Mouse (Mus musculus) cerebellum, adult (tissue): ENCODE data around the gene Frem1.

Experiments used
- ATAC-seq: cut with Nextera tagmentation; 2 replicates; pipeline ENCODE4 v1.9.2; 2017; ENCODE audit warnings: mild to moderate bottlenecking, moderate library complexity, mixed read lengths; ENCODE audit not compliant: insufficient number of reproducible peaks, low FRiP score, low TSS enrichment

Frem1 gene

DNA sequence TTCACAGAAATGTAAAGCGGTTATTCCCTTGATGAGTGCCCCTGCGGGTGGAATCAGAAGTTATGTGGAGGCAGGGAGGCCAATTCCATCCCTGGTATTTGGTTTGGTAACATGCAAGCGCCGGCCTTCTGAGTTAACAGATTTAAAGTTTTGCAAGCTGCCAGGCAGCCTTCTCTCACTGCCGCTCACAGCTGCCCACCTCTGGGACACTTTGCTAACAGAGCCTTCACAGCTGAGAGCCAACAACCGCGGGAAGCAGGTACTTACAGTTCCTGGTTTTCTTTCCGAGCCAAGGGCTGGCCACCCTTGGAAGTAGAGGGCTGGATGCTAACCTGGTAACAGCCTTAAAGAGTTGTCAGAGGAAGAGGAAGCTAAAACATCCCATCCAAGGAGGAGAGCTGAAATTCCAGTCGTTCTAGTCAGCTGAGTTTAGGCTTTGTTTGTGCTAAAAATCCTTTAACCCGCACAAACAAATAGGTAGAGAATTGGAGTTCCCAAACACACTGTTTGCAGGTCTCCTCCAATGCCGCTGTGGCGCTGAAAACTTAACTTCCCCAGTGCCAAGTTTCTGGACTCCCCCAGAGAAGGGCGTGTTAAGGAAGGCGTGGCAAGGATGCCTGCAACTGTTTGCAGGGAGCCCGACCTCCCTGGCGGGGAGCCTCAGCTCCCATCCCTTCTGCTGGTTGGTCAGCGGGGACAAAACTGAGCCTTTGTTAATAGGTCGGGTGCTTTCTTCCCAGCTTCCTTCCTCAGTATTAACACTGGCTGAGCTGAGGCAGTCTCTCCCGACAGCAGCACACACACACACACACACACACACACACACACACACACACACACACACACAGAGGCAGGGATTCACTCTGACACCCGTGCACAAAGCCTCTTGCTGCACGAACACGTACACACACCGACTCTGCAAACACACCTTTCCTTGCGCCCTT, at the start of gene Frem1:
Gene Frem1, minus strand, starts transcription at position 706 of the 944 bp plus-strand sequence.
- no peak for ATAC-seq

DNA sequence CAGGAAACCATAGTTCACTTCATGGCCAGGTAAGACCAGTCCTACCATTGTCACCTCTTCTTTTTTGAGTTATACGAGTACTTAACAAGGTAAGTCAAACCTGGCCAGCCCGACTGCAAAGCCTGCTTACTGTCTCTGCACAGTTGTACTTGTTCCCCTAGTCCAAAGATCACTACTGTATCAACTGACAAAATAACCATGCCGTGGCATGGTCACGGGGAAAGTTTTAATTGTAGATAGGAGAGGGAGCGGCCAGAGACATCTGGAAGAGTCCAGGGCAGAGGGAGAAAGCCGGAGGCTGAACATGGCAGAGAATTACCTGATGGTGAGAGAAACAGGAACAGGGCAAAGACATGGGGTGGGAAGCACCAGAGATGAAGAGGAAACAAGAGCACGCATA, 46.9 kb upstream of the Frem1 start:
- no peak for ATAC-seq

DNA sequence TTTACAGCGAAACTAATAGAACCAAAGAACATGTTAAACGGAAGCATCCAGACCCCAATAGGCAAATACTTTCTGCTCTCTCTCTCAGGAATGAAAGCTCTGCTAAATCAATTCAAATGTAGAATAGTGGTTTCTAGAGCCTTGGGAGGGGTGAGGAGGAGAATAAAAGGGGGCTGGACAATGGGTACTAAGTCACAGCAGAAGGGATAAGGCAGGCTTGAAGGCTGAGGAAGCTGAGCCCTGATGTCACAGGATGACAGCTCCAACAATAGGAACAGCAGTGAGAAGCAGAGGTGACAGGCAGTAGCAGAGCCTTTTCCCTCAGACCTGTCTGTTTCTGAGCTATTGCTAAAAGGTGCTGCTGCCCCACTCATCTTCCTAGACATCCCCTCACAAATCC, 41.8 kb upstream of the Frem1 start:
- ATAC-seq: no peak

DNA sequence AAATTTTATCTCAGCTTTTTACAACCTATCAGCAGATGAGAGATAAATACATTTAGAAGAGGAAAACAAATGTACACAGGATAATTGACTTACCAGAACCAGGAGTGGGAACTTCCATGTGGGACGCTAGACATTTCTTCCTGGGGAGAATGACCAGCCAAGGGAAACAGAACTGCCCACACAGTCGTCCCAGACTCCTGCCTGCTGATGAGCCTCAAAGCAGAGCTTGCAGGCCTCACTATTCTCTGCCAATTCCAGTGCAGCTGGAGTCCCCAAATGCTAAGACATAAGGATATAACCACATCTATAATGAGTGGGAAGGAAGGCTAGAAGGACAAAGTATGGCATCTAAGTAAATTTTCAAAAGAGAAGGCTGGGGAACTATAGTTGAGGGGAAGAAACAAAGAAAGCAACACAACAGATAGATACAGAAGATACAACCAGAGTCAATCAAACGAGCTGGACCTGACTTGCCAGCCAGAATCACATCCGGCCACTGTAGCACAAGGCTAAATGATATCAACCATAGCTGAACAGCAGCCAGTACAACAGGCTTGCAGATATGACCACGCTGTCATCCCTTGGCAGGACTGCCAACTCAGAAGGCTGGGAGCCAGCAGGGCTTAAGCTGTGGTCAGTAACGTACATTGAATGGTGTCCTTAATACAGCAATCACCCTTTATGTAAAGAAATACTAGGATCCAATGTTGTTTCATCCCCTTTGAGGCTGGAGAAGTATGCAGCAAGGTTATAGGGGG, 38.7 kb upstream of the Frem1 start:
- ATAC-seq: no peak

DNA sequence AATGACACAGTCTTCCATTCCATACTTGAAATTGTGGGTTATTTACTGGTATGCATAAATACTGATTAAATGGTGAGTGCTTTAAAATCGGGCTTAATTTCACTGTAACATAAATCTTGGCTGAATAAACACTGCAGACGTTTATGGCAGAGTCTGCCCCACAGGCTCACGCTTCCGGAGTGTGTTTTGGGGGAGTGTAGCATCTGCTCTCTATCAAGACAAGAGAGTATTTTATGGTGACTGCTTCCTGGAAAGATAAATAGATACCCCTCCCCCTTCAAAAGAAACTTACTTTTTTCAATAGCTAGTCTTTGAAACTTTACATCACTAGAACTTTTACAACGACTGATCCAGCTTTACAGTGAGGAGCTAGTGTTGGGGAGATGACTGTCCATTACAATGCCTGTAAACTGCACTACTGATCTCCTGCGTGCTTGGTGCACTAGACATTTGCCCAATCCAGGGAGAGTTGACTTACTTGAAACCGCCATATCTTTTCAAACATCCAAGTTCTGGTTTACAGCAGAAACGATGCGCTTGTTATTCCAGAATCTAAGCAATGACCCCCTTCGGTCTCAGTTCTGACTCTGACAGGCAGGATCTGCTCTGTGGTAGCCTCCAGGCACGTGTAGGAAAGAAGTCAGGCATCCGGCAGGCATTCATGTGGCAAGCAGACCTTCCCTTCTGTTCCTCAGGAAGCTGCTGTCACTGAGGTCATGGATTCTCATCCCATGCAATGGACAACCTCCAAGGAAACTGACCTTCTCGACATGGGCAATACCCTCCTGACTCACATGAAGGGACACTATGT, 28.4 kb upstream of the Frem1 start:
- ATAC-seq: no peak

DNA sequence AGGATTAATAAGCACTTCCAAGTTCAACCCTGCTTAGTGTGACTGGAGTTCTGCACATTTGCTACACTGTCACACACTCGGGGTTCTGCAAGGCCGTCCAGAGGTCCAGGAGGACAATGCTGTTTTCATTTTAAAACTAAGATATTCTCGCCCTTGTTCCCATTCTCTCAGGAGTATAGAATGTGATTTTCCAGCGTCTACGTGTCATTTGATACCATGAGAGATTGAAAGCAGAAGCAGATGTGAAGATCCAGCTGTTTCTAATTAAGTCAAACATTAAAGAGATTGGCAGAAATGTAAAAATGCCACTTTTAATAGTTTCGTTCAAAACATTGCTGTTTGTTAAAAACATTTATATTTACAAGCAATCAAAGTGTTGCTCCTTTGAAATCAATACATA, 12.1 kb upstream of the Frem1 start:
- no peak for ATAC-seq

DNA sequence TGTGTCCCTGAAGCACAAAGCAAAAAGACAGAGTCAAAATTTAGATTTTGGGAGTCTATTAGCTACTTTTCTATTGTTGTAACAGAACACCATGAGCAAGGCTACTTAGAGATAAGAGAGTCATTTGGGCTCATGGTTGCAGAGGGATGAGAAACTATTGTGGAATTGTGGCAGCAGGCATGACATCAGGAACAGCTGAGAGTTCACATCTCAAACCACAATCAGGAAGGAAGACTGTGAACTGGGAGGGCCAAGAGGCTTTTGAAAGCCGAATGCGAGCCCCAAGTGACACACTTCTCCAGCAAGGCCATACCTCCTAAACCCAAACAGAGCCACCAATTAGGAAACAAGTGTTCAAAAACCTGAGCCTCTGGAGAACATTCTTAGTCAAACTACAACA, 9.4 kb upstream of the Frem1 start:
- ATAC-seq: no peak

DNA sequence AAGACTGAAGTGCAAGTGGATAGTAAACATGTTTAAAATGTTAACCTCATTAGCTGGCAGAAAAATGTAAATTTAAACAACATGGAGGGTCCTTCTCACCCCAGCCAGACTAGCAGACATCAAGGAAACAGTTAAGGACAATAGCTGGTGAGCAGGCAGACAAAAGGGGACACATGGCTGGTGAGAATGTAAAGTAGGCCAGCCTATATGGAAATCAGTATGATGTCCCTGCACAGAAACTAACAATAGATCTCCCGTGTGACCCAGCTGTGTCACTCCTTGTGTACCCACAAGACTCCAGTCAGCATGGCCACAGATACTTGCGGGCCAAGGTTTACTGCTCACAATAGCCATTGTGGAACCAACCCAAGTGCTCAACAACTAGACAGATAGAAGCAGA, 6.5 kb upstream of the Frem1 start:
- ATAC-seq: no peak

DNA sequence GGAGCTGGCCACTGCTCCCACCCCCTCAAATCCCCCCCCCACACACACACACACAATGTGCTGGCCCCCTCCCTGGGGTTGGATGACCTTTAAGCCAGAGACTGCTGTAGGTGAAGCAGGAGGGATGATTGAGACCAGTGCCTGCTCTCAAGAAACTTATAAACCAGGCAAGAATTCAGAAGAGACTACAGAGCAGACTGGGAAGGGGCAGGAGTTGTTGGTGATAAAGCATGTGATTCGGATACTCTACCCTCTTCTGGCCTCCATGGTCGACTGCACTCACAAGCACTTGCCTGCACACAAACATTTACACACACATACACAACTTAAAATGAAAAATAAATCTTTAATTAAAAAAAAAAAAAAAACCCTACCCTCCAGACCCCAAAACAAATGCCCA, 6.0 kb upstream of the Frem1 start:
- ATAC-seq: no peak

DNA sequence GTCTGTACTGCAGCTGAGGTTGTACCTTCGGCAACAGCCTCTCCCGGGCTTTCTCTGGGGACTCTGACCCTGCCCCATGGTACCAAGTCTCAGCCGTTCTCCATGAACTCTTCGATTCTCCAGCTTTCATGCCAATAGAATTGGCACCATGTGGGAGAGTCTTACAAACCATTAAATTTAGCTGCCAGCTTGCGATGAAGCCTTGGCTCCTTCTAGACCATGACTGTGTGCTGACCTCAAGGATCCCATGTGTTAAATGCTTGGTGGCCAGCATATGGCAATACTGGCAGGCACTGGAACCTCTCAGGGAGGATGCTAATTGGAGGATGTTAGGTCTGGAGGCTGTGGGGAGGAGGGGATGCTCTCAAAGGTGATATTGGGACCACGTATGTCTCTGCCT, 4.4 kb upstream of the Frem1 start:
- peak; percentile 95 for ATAC-seq

DNA sequence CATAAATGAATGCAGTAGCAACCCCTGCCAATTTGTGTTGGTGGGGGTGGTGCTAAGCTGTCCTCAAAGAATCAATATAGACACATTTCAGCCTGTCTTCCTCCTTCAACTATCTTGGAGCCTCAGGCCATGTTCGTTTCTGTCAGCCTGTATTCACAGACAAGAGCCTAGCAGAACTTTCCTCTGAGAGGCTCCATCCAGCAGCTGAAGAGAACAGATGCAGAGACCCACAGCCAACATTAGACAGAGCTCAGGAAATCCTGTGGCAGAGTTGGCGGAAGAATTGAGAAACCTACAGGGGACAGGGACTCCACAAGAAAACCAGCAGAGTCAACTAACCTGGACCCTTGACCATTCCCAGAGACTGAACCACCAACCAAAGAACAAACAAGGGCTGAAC, 3.3 kb upstream of the Frem1 start:
- no peak for ATAC-seq

DNA sequence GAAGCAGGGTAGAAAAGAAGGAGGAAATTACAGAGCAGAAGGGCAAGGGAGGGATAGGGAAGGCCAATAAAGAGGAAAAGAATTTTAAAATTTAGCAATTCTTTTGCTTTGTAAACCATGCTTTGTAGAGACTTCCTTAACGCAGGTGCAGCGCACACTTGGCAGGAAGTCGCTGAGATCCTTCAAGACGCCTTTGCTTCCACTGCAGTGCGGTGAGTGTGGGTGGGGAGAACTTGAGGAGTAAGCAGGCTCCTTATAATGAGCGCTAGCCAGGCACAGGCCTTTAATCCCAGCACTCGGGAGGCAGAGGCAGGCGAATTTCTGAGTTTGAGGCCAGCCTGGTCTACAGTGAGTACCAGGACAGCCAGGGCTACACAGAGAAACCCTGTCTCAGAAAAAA, 1.1 kb upstream of the Frem1 start:
- ATAC-seq: no peak

DNA sequence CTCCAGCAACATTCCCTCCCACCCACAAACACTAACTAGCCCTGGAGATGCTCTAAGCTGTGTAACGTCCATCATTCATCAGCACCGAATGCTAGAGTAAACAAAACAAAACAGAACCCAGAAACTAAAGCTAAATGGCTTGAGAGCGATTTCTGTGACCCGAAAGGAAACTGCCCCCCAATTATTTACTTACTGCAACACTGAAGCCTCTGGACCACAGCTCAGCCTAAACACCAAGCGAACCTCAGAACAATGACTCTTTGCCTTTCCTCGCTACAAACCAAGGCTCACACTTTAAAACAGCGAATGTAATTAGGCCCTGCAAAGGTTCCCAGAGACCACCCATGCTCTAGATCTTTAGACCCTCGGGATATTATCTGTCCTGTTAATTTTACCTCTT, 963 bp downstream of the Frem1 start:
- ATAC-seq: no peak

DNA sequence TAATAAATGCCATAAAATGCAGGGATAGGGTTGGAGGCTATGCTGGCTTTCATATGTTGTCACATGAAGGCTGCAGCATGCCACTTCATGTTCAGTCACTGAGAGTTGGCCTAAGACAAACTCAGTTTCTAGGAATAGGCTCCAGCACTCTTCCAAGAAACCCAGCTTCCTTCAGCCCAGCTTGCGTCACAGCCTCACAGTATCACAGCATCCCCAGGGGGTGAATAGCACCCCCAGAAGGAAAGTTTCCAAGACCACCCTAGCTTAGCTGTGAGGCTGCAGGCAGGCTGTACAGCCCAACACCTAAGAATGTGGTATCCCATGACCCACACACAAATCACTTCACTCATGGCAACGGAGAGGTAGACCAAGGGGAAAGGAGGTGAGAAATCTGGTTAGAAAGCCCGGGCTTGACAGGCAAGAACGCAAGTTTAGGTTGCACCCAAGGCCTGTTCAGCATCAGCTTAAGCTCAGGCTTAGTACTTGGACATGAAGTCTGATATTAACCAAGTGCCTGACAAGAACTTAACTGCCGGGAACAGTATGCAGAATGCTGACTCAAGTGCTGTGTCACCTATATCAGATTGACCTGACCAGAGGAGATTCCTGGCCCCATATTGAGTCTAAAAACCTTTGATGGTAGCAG, 1.9 kb downstream of the Frem1 start:
- ATAC-seq: no peak

DNA sequence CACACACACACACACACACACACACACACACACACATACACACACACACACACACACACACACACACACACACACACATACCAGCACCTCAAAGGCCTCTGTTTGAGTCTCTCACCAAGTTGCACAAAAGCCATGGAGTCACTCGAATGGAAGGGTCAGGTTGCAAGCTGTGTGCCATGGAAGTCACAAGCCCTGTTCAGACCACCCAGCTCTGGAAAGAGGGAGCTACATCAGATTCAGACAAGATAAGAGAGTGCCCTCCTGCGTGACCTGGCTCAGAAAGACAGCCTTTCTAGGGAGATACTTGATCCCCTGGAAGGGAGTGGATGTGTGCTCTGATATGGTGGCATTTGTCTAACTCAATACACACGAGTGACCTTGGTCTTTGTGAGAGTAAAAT, 2.9 kb downstream of the Frem1 start:
- no peak for ATAC-seq

DNA sequence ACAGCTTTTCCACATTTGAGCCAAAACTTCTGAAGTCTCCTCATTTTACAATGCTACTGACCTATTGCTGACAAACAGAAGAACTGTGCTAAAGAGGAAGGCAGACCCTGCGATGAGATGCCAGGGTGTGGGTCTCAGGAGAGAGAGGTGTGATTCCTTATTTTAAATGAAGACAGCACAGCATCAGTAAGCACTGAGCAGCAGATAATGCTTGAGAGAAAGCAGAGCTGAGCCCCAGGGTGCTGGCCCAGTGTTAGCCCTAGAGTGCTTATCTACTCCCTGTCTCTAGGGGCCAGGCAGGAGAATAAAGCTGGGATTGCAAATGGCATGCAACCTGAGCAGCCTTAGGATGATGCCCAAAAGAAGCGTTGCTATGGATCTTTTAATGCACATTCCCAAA, 3.6 kb downstream of the Frem1 start:
- ATAC-seq: no peak

DNA sequence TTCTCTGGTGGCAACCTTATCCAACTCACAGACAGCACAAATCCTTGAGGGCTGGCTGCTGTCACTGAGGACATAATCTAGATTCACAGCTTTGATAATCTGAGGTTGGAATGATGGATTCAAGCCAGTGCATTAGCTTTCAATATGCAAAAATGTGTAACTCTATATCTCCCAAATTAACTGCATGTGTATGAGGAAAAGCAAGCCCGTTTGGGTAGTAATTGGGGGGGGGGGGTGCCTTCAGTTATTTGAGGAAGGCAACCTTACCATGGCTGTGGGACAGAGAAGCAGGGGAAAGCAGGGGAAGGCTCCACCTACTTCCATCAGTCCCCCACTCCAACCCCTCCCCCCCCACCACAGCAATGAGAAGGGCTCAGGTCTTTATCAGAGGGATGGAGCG, 5.3 kb downstream of the Frem1 start:
- ATAC-seq: no peak

DNA sequence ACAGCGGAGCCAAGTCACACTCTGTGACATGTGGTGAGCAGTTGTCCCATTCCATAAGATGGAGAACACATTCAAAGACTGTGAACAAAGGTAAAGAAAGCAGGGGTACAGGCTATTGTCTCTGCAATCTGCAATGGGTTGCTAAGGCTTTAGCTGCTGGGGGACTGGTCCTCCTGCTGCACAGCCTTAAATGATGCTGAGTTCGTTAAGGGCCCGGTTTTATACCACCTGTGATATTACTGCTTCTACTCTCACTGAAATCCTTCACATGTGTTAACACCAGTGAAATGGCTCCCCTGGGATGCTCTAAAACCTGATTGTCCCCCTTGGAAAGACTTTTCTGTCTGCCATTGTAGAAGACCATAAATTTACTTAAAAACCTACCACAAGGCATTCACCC, 6.1 kb downstream of the Frem1 start:
- ATAC-seq: no peak

DNA sequence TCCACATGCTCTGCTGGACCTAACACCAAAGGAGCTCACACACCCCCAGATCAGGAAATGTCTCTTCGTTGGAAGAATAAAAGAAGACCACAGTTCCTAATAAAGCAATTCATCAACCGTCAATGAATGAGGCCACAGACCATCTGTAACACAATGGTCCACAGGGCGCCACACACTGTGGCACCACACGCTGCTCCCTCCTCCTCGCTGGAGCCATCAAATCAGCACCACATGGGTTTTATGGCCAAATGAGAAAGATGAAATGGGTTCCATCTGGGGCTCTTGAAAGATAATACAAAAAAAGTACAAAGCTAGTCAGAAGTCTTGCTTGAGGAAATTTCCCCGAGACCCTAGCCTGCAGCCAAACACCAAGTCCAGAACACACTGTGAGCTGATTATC, 6.9 kb downstream of the Frem1 start:
- ATAC-seq: no peak

DNA sequence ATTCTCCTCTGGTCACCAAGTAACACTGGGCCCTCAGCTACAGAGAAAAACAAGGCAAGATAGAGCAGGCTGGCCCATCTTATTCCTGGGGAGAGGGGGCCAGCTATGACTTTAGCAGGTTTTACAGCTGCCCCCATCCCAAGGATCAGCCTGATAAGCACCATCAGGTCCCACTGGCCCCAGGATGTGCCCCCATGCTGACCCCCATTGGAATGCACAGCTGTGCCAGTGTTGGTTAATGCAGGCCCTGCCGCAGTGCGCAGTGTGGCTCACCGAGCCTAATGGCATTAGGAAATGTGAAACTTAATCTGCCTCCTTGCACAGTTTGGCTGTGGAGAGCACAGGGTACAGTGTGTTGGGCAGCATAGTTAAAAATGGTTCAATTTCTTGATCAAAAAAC, 11.4 kb downstream of the Frem1 start:
- ATAC-seq: no peak
